In the genomic region with DNA sequence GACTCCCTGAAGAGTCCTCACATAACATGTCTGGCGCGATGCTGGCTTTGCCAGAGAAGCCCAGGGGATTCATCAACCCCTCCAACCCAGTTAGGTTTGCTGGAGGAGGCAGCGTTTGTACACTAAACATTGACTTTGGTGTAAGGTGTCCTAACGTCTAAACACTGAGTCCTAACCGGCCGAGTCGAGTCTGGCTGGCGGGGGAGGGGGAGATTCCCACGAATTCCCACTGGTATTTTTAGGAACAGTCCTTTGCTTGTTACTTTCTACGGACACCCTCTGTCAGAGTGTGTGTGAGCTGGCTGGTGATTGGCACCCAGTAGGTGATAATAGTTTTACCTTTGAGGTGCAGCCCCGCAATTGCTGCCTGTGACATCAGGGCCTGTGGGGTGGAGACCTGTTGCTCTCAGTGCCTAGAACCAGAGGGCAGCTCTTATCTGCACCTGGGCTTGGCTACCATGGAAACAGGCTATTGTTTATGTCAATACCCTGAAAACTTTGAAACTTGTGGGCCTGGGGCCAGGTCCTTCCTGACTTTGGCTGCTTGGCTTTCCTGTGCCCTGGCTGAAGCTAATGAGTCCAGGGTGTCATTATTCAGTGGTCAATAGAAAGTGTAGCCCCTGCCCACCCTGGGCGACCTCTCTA, we compare ENCODE assay signal across 8 mouse cellular contexts. TPM values are rescaled to one million over a fixed set of nuclear protein-coding genes. Genes with fewer than 3 reads are reported as not detected.
DNase-seq lines count a peak whose midpoint lies in the region; ATAC-seq and TF ChIP-seq lines count a peak whose summit lies in the region.

No protein-coding gene starts in this region.

- intact Hi-C loops in left cerebral cortex, adult 2 months (cut with DNase I), result no loop called here

- WGBS in kidney, adult 2 months, result 29% methylated on average over 12 of the region's 12 CpGs
- WGBS in lung, embryonic 14.5 days, result 11% methylated on average over 12 of the region's 12 CpGs
- WGBS in cerebellum, adult 2 months, result 45% methylated on average over 12 of the region's 12 CpGs

- H3K9ac ChIP-seq in lung, embryonic 14.5 days, result no peak overlapping the region

- no peaks in the 10 kb centered on the region for H3K9me3 ChIP-seq in lung, embryonic 14.5 days (ENCODE audit: low read depth, low read length)

- DNase-seq in left cerebral cortex, adult 2 months (ENCODE audit: extremely low spot score in 1 of 2, low spot score in 2 of 2), result no peak
- DNase-seq in left cerebral cortex, adult 18-20 months (ENCODE audit: low spot score in 2 of 2), result no peak
- DNase-seq in kidney, adult 2 months, result peak; percentile 59
- DNase-seq in lung, embryonic 14.5 days, result peak; percentile 73
- DNase-seq in cerebellum, adult 2 months, result no peak
- DNase-seq in left cerebral cortex, adult 8-10 months (ENCODE audit: low spot score in 2 of 2), result no peak
- DNase-seq in cerebellum, postnatal 10 days, result no peak

- ATAC-seq in lung, embryonic 14.5 days (ENCODE audit: insufficient read depth), result peak; percentile 74

- peaks cover 25% of the 10 kb centered on the region for H3K4me1 ChIP-seq in embryonic fibroblast, embryonic 13.5 days (ENCODE audit: control insufficient read depth, insufficient read depth, low read length)
- no peaks in the 10 kb centered on the region for H3K4me1 ChIP-seq in kidney, adult 2 months (ENCODE audit: control insufficient read depth, insufficient read depth, low read length)
- no peaks in the 10 kb centered on the region; the same call in 1 of the 2 replicates for H3K4me1 ChIP-seq in lung, embryonic 14.5 days (ENCODE audit: insufficient read depth)
- H3K4me1 ChIP-seq in cerebellum, adult 2 months (ENCODE audit: control insufficient read depth, insufficient read depth, low read length), result no peaks in the 10 kb centered on the region

- H3K36me3 ChIP-seq in kidney, adult 2 months (ENCODE audit: control insufficient read depth, insufficient read depth, low read length), result no peaks in the 10 kb centered on the region; the same call in none of the 2 replicates
- peaks cover 28% of the 10 kb centered on the region for H3K36me3 ChIP-seq in lung, embryonic 14.5 days (ENCODE audit: insufficient read depth)

- H3K27ac ChIP-seq in left cerebral cortex, adult 2 months, result peak overlapping the region; percentile 73
- peak overlapping the region; percentile 73 for H3K27ac ChIP-seq in embryonic fibroblast, embryonic 13.5 days (ENCODE audit: insufficient read depth, low read length)
- H3K27ac ChIP-seq in kidney, adult 2 months (ENCODE audit: insufficient read depth, low read depth, low read length), result peak overlapping the region; percentile 25
- H3K27ac ChIP-seq in lung, embryonic 14.5 days (ENCODE audit: low read depth), result peak overlapping the region; percentile 79
- H3K27ac ChIP-seq in cerebellum, adult 2 months (ENCODE audit: insufficient read depth, low read length), result no peak overlapping the region

- no peak for TF ChIP-seq POLR2A in embryonic fibroblast, embryonic 13.5 days (IDR thresholded peaks at IDR 0.05; ENCODE audit: low read depth, low read length)
- TF ChIP-seq POLR2A in kidney, adult 2 months (IDR thresholded peaks at IDR 0.05; ENCODE audit: low read depth, low read length), result no peak
- TF ChIP-seq POLR2A in cerebellum, adult 2 months (IDR thresholded peaks at IDR 0.05; ENCODE audit: borderline replicate concordance, insufficient read depth, low read length), result no peak

- H3K27me3 ChIP-seq in kidney, adult 2 months (replicated peaks; ENCODE audit: control insufficient read depth, insufficient read depth, low read length), result no peaks in the 10 kb centered on the region
- H3K27me3 ChIP-seq in lung, embryonic 14.5 days (ENCODE audit: insufficient read depth, low read length), result no peaks in the 10 kb centered on the region
- H3K27me3 ChIP-seq in cerebellum, adult 2 months (ENCODE audit: control insufficient read depth, insufficient read depth, low read length), result no peaks in the 10 kb centered on the region

- H3K4me2 ChIP-seq in lung, embryonic 14.5 days, result no peak overlapping the region

- no peak overlapping the region for H3K4me3 ChIP-seq in left cerebral cortex, adult 2 months
- no peak overlapping the region for H3K4me3 ChIP-seq in embryonic fibroblast, embryonic 13.5 days (ENCODE audit: insufficient read depth, low read length)
- no peak overlapping the region for H3K4me3 ChIP-seq in kidney, adult 2 months (ENCODE audit: insufficient read depth, low read depth, low read length)
- no peak overlapping the region for H3K4me3 ChIP-seq in lung, embryonic 14.5 days (ENCODE audit: low read depth, low read length)
- H3K4me3 ChIP-seq in cerebellum, adult 2 months (replicated peaks; ENCODE audit: insufficient read depth, low read depth, low read length), result no peak overlapping the region

- TF ChIP-seq CTCF in left cerebral cortex, adult 2 months (IDR thresholded peaks at IDR 0.05), result no peak
- TF ChIP-seq CTCF in embryonic fibroblast, embryonic 13.5 days (IDR thresholded peaks at IDR 0.05; ENCODE audit: borderline replicate concordance, insufficient read depth, low read length), result no peak
- no peak for TF ChIP-seq CTCF in kidney, adult 2 months (conservative IDR thresholded peaks at IDR 0.05; ENCODE audit: insufficient read depth, insufficient read length, low read depth, low read length)
- no peak for TF ChIP-seq CTCF in lung, embryonic 14.5 days (IDR thresholded peaks at IDR 0.05; ENCODE audit: low read depth)
- no peak for TF ChIP-seq CTCF in cerebellum, adult 2 months (IDR thresholded peaks at IDR 0.05; ENCODE audit: borderline replicate concordance, insufficient read depth, low read depth, low read length)

RNA-seq across cellular contexts. Expression of a gene that starts 4.4 kb away (rescaled TPM):
- not detected for total RNA-seq in left cerebral cortex, adult 2 months (2021)
- not detected for total RNA-seq in left cerebral cortex, adult 18-20 months (2021)
- not detected in 2 replicates for polyA plus RNA-seq in embryonic fibroblast, embryonic 13.5 days (2011; ENCODE audit: insufficient read length, low read depth, missing spikeins)
- not detected in 2 replicates for polyA plus RNA-seq in kidney, adult 2 months (2012; rRNA removed)
- polyA plus RNA-seq in lung, embryonic 14.5 days (2014; fragmentation: Nextera tagmentation; extraction: Ambion mirVana), result not detected in 2 replicates
- polyA plus RNA-seq in cerebellum, adult 2 months (2012; rRNA removed), result not detected in 2 replicates
- total RNA-seq in left cerebral cortex, adult 8-10 months (2022), result under 1 TPM in 1 of 4 experiments, not detected in 3; 0.59 TPM

RNA-seq across cellular contexts. Expression of a gene that starts 41.6 kb away (rescaled TPM):
- total RNA-seq in left cerebral cortex, adult 2 months (2021), result under 1 TPM in 1 of 2 experiments, not detected in 1; 0.07 TPM
- total RNA-seq in left cerebral cortex, adult 18-20 months (2021), result not detected
- not detected in 2 replicates for polyA plus RNA-seq in embryonic fibroblast, embryonic 13.5 days (2011; ENCODE audit: insufficient read length, low read depth, missing spikeins)
- polyA plus RNA-seq in kidney, adult 2 months (2012; rRNA removed), result 0.37 and 3.0 TPM in 2 replicates
- 0.05 TPM in 1 of 2 replicates, not detected in the other for polyA plus RNA-seq in lung, embryonic 14.5 days (2014; fragmentation: Nextera tagmentation; extraction: Ambion mirVana)
- 0.02 TPM in 1 of 2 replicates, not detected in the other for polyA plus RNA-seq in cerebellum, adult 2 months (2012; rRNA removed)
- total RNA-seq in left cerebral cortex, adult 8-10 months (2022), result under 1 TPM in 1 of 4 experiments, not detected in 3; 0.07 TPM

RNA-seq across cellular contexts. Expression of a gene that starts 50.0 kb away (rescaled TPM):
- total RNA-seq in left cerebral cortex, adult 2 months (2021), result 10 to 100 TPM; 69.2 to 78.7 TPM
- total RNA-seq in left cerebral cortex, adult 18-20 months (2021), result 10 to 100 TPM; 74.8 to 75.0 TPM
- polyA plus RNA-seq in embryonic fibroblast, embryonic 13.5 days (2011; ENCODE audit: insufficient read length, low read depth, missing spikeins), result 4.7 and 6.4 TPM in 2 replicates
- polyA plus RNA-seq in kidney, adult 2 months (2012; rRNA removed), result 37.4 and 38.9 TPM in 2 replicates
- polyA plus RNA-seq in lung, embryonic 14.5 days (2014; fragmentation: Nextera tagmentation; extraction: Ambion mirVana), result 14.8 and 15.1 TPM in 2 replicates
- 56.0 and 59.1 TPM in 2 replicates for polyA plus RNA-seq in cerebellum, adult 2 months (2012; rRNA removed)
- 10 to 100 TPM; 55.1 to 60.3 (median 55.6) TPM for total RNA-seq in left cerebral cortex, adult 8-10 months (2022)

Comparison
In these comparisons a context has a peak if more than half of its experiments do, and no peak if none do; other contexts are left out.
1. DNase-seq: peak in kidney, adult 2 months (single experiment) and lung, embryonic 14.5 days (single experiment); none in left cerebral cortex, adult 2 months (0 of 2), left cerebral cortex, adult 18-20 months (0 of 2), cerebellum, adult 2 months (0 of 2), left cerebral cortex, adult 8-10 months (0 of 2) and cerebellum, postnatal 10 days (0 of 2).